Mouse (Mus musculus): ENCODE results near the gene Trcg1.

The Trcg1 gene

DNA sequence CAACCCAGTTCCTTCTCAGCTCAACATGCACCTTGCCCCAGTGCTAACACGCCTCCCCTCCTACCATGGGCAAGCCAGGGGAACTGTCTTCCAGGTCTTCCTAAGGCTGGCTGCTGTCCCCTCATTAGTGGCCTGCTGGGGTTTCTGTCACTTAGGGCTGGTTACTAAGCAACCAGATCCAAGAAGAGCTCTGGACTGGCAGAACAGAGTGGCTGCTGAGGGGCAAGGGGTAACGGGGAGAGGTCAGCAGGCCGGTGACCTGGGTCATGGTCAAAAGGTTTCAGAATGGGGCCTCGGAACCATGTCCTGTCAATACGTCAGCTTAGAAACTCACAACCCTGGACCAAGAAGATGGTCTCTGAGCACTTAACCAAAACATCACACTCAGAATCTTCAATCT, 31.1 kb downstream of the Trcg1 start:
- no peak for DNase-seq

DNA sequence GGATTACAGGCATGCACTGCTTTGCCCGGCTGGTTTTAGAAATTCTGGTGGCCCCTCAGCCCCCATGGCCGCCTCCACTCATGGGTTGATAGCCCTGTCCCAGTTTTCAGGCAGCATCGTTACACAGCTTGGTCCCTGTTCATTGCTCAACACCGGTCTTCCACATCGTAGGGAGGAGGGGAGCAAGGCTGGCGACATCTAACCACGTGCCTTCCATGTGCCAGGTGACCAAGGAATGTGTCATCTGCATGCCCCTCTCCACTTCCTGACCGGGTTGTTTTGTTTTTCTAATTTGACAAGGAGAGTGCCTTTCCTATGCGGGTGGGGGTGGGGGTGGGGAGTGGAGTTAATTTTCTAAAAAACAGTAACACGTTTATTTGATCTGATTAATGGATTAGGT, 31.7 kb downstream of the Trcg1 start:
- no peak for DNase-seq

DNA sequence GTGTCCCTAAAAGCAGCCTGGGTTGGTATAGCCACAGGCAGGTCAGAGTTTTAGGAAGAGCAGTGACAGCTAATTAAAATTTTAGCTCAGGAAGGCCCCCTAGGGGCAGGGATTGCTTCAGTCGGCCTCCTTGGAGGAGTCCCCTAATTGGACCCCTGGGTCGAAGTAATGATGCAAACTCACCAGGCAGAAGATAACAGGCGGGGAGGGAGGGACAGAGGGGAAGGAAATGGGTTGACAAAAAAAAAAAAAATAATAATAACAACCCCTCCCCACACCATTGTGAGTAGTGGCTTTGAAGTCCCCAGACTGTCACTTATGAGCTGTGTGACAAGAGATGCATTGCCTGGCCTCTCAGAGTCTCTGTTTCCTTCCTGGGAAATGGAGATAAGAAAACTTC, 32.2 kb downstream of the Trcg1 start:
- no peak for DNase-seq

DNA sequence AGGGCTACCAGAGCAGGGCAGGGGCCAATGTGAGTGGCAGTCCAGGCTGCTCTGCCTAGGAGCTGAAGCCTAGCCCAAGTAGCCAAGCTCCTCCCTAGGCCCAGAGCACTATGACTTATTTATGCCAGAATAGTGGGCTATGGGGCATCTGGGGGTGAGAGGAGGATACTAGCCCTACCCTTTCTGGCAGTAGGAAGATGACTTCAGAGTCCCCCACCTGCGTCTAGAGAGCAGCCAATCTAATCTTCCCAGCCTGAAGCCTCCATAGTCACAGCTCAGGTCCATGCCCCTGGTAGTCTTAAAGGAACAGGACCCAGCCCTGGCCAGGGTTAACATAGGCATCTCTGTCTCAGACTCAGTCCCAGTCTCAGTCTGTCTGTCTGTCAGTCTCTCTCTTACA, 33.0 kb downstream of the Trcg1 start:
- no peak for DNase-seq

DNA sequence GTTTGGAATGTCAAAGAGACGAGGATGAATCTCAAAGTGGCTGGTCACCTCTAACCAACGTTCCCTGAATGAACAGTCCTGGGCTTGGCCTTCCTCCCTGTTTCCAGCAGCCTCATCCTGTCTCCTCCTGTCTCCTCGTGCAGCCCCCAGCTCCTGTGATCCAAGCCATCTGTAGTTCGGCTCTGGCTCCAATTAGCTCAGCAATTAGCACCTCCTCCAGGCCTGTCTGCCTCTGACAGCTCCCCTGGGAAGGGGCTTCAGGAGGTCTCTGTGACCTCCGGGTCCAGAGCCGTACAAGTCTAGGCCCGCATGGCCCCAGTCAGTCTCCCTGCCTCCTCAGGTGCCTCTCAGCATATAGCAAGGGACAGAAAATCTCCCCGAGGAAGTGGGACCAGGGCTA, 34.0 kb downstream of the Trcg1 start:
- DNase-seq = no peak

DNA sequence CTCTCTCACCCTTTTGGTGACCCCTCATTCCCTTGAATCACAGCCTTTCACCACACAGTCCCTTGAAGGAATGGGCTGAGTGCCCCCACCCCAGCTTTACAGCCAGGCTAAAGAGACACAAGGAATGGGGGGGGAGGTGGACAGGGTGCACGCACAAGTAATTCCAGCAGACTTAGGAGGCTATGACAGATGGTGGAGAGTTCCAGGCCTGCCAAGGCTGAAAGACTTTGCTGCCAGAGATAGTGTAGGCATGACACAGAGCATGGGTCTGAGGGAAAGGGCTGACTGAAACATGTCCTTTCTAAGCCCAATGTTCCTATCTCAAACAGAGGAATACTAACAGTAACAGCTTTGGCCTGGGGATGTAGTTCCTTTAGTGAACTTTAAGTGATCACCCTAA, 34.7 kb downstream of the Trcg1 start:
- no peak for DNase-seq

DNA sequence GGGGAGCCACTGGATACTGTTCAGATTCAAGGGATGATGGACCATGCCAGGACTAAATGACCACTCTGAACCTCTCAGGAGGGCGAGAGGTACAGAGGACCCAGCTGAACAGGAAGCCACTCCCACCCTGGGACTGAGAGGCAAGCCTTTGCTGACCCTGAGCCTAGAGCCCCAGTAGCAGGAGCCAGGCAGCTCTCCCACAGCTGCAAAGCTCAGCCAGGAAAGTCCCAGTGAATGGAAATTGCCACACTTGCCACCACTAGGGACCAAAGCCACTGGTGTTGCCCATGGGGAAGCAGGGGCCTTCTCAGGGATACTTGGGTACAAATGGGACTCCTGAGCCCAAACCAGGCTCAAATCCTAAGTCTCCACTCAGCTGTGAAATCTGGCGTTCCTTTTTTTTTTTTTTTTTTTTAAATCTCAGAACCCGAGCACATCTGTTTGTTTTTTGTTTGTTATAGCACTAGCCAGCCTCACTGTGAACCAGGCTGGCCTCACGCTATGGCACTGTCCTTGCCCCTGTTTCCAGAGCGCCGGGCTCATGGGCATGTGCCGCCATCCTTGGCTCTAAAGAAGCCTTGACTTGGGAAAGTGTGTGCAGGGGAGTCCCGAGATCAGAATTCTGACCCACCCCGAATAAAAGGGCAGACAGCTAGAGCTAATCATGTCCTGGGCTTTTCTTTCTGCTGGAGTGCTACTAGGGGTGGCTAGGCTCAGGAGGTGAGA, 35.6 kb downstream of the Trcg1 start:
- DNase-seq = no peak

DNA sequence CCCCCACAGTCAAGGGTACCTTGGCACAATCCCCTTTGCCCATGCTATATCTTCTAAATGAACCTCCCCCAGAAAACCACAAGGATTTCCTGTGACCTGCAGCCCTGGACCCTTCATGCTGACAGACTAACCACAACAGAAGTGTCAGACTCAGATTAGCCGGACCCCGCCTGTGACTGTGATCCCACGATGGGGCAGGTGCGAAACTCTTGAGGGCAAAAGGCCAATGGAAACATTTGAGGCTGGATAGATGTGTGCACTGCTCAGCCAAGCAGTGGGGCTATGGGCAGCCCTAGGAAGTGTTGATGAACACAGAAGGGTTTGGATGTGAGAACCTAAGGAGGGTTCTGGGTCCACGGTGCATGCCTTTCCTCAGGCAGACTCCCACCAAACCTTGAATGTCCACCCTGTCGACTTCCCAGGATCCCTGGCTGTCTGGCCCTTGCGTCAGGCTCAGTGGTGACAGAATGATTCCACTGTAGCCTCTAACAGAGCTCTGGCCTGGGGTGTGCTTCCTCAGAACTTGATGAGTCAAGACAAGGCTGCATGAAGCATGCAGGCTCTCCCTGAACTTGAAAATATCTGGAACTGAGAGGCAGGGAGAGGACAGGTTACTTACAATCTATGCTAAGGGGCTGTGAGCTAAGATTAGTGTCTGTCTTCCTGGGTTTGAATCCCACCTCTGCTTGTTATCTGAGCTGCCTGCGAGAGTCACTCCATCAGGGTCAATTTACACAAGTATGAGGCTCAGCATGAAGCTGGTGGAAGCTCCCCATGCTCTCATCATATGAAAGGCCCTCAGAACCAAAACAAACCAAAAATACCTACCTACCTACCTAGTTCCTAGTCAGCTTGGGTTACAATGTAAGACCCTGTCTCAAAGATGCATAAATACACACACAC, 36.8 kb downstream of the Trcg1 start:
- no peak for DNase-seq

DNA sequence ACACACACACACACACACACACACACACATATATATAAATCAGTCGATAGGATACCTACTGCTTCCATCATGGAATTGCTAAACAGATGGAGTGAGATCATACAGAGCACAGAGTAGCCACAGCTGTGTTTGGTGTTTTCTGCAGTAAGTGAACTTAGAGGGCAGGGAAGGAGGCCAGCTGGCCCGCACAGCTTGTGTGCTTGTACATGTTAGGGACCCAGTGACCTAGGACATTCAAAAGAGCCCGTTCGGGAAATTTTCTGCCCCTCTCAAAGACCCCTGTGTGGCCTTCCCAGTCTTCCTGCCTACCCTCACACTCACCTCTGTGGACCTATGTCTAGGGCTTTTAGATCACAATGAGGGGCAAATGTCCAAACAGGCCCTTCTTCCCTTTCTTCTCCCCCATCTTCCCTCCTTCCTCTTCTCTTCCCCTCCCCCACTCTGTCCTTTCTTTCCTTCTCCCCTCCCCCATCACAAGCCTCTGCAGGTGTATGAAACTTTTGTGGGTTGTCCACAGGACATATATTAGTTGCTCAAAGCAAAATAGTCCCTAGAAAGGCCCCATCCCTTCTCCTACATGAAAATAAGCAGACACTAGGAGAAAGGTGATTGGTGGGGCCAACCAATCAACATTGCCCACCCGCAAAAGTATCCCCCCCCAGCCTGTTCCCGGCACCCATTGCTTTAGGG, 37.6 kb downstream of the Trcg1 start:
- DNase-seq = no peak

DNA sequence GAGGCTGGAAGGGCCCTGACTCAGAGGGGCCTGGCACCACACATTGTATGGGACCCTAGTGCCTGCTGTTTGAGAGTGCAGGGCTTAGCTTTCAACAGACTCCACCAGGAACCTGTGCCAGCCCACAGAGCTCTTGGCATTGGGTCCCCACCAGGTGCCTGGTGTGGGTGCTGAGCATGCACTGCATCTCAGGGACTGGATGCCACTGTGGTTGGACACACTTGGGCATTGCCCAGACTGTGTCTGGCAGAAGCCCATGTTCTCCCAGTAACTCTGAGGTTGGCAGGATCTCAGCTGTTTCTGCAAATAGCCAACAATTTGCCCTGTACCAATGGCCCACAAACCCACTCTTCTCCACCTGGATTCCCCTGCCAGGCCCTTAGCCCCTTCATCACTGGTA, 40.0 kb downstream of the Trcg1 start:
- DNase-seq = no peak

DNA sequence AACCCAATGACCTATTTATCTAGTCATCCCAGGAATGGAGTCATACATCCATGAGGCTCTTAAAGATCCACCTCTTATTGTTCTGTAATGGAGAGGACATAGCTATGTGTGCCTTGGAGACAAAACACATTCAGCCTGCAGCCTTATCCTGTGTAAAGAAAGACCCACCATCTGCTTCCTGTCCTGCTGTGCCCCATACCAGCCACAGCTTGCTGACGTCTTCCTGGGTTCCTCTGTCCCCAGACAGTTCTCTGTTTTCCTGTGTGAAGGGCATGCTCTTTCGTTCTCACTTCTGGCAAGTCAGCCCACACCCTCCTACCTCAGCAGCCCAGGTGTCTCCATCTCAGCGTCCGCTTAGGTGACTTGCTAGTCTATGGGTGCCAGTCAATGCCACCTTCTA, 41.9 kb downstream of the Trcg1 start:
- DNase-seq = no peak

DNA sequence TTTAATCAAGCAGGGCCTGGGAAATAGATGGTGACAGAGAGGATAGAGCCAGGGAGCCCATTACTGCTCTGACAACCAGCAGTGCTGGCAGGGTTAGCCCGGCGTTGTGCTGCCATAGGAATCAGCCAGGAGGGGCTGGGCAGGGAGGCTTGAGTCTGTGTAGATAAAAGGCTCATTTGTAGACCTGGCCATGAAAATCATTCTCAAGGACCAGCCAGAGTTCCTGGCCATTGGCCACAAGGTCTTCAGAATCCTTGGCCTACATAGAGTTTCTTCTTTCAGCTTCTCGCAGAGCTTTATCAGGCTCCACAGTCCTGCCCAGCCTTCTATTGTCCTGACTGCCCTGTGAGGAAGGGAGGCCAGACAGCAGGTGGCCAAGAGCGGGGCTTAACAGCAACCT, 43.1 kb downstream of the Trcg1 start:
- DNase-seq = no peak

DNA sequence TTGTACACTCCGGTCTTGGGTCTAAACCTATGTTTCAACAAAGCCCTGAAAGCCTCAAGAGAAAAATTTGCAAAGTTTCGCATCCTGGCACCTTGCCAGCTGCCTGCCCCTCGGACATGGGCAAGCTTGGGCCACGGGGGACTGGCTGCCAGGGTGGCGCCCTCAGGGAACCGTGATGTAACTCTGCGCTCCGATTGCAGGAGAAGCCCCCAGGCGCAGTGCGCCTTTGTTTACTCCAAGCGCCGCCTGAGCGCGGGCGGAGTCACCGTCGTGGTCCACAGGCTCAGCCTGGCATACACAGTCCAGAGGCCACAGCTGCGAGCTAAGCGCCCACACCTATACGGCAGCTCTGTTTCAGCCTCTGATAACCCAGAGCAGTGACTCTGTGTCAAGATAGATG, 45.2 kb downstream of the Trcg1 start:
- no peak for DNase-seq

DNA sequence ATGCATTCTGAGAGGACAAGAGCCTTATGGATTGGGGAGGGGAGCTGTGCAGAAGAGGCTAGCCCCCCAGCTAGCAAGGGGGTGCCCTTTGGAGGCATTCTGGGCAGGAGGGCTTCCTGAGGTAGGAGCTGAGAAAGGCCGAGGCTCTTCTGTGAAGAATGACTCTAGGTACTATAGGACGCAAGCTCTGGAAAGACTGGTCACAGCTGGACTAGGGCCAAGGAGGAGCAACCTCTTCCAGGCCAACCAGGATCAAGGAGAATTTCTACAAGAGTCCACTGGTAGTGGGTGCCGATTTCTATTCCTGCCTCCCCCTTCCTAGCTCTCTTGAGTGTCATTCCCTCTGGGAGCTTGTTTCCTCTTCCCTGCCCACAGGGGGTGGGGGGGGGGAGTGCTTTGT, 46.3 kb downstream of the Trcg1 start:
- no peak for DNase-seq

DNA sequence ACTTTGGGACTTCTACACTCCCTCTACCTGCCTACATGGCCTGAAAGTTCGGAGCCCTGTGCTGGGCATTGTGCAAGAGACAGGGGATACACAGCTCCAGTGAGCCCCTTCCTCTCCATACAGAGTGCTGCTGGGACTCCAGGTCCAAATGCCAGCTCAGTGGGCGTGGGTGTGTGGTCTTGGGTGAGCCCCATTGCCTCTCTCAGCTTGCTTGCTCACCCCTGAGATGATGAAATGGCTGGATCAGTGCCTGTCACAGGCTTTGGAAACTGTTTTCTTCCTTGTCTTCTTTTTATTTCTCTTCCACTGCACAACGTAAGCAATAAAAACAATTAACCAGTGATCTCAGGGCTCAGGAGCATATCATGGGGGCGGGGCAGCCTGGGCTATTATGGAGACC, 47.0 kb downstream of the Trcg1 start:
- DNase-seq = no peak

DNA sequence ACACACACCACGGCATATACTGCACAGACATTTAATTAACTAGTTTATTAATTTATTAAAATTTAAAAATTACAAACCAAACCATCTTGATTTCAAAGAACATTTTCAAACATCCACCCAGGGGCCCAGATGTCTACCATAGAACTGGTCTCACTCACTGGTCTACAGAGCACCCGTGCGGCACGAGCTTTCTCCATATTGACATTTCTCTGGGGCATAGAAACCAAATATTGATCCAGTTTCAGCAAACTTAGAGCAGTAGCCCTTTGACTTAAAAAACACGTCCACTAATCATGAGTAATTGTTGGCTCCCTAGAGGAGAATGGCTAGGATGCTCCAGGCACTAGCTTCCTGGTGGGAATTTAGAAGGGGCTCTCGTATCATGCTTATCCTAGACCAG, 50.8 kb downstream of the Trcg1 start:
- DNase-seq = no peak

DNA sequence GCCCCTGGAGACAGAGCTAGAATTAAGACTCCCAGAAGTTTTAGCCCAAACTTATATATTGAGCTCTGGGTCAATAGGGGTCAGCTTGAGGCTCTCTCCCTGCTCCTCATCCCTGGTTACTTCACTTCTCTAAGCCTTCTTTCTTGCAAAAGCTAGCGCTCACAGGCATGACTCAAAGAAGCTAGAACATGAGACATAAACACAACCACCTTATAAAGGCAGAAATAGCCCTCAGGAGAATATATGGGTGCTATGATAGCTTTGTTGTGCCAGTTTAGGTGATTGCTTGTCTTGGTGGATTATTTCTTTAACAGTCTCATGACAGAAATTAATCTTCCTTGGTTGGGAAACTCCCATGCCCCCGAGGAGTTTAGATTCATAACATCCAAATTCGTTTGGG, 58.5 kb downstream of the Trcg1 start:
- DNase-seq = no peak

DNA sequence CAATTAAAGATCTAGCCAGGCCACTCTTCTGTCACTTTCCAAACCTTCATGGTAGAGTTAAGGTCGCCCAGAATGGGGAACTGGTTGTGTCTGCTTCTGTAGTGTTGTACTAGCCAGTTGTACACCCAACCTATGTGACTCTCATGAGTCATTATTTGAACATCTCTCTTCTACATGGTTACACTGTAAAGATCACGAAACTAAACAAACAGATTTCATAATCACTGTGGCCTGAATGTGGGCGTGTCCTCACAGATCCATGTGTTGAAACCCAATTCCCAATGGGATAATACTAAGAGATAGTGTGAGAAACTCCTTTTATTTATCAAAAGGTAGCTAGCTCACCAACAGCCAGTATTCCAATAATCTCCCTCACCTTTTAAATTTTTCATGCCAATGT, 59.3 kb downstream of the Trcg1 start:
- DNase-seq = no peak

DNA sequence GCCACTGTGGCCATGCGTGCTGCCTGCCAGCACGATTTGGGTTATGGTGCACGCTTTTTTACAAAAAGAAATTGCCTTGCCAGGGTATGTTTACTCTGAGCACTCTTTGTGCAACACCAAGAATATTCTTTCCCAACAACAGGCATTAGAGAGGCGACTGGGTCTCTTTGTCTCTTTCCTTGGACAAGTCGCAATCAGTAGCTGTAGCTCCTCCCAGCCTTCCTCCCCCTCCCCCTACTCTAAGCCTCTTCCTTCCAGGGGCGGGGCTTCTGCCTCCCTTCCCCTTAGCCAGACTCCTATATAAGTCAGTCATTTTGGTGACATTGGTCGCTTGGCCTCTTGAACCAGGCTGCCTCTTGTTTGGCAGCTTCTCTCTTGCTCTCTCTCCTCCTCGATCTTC, 59.9 kb downstream of the Trcg1 start:
- DNase-seq = no peak

DNA sequence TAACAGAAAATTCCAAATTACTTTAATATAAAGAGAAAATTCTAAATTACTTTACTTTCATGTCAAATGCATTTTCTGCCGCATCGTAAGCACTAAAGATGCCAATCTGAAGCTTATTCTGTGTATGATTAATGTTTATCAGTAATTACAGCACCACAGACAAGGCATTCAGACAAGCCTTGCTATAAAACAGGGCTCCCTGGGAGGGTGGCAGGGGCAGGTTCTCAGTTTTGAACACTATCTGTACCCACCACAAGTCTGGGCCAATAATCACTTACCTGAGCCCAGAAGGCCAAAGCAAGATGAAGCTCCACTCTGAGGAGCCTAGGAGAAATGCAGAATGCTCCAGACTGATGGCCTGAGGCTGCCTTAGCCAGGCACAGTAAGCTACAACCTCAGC, 61.6 kb downstream of the Trcg1 start:
- no peak for DNase-seq

All from kidney, adult 11 months (tissue).